Mouse (Mus musculus): Measurements from ENCODE around the gene Lhfpl3. TPM values are rescaled to one million over a fixed set of nuclear protein-coding genes. Genes with fewer than 3 reads are reported as not detected.
A peak's percentile ranks its signal among the peaks of the same experiment; 100 is the strongest.

Gene Lhfpl3
- polyA plus RNA-seq, 1 experiment: 0.49 TPM

GRCm38 (mm10) chr5:23189633-23190032, 443.8 kb downstream of the Lhfpl3 start:
- H3K4me3 ChIP-seq (ENCODE audit: insufficient read depth, low read length): no peak overlapping the region
- no peak overlapping the region for H3K27ac ChIP-seq (ENCODE audit: insufficient read depth, low read length)
- TF ChIP-seq POLR2A (IDR thresholded peaks at IDR 0.05; ENCODE audit: low read depth, low read length) (no peak), CTCF (IDR thresholded peaks at IDR 0.05; ENCODE audit: borderline replicate concordance, insufficient read depth, low read length) (no peak)
- H3K4me1 ChIP-seq (ENCODE audit: control insufficient read depth, insufficient read depth, low read length): no peaks in the 10 kb centered on the region

DNA sequence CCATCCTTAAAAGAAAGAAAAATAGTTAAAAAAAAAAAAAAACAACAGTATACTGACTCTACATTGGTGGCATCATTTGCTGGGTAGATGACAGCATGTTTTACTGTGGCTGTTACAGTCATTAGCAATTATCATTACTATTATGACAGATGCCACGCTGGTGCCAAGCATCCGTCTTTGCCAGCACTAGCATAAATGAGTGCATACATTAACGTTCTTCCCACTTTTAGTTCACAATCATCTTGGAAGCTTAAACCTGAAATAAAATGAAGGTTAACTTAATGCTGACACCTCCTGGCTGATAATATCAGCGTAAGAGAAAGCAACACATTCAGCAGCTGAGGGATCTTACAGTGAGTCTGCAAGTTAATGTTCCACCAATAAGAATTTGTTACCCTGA, 451.0 kb downstream of the Lhfpl3 start:
- Histone ChIP-seq H3K27ac (ENCODE audit: insufficient read depth, low read length) (no peak overlapping the region), H3K4me1 (ENCODE audit: control insufficient read depth, insufficient read depth, low read length) (no peaks in the 10 kb centered on the region), H3K4me3 (ENCODE audit: insufficient read depth, low read length) (no peak overlapping the region)
- TF ChIP-seq POLR2A (IDR thresholded peaks at IDR 0.05; ENCODE audit: low read depth, low read length) (no peak), CTCF (IDR thresholded peaks at IDR 0.05; ENCODE audit: borderline replicate concordance, insufficient read depth, low read length) (no peak)

GRCm38 (mm10) chr5:23213086-23213485, 467.2 kb downstream of the Lhfpl3 start:
- Histone ChIP-seq H3K4me3 (ENCODE audit: insufficient read depth, low read length) (no peak overlapping the region), H3K27ac (ENCODE audit: insufficient read depth, low read length) (no peak overlapping the region), H3K4me1 (ENCODE audit: control insufficient read depth, insufficient read depth, low read length) (no peaks in the 10 kb centered on the region)
- TF ChIP-seq CTCF (IDR thresholded peaks at IDR 0.05; ENCODE audit: borderline replicate concordance, insufficient read depth, low read length) (no peak), POLR2A (IDR thresholded peaks at IDR 0.05; ENCODE audit: low read depth, low read length) (no peak)

DNA sequence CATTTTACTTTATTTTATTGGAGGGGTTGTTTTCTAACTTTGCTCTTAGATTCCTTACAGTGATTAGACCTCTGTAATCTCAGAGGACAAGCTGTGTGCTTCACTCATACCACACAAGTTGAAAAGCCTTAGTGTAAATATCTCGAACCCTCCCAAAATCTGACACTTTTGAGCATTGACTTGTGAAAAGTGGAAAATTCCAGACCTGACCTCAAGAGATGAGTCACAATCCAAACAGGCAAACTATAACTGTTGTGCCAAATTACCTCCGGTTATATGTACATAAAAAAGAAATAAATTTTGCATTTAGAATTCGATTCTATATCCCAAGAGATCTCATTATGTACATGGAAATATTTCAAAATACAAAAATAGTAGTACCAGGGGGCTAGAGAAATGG, 468.8 kb downstream of the Lhfpl3 start:
- TF ChIP-seq POLR2A (IDR thresholded peaks at IDR 0.05; ENCODE audit: low read depth, low read length) (no peak), CTCF (IDR thresholded peaks at IDR 0.05; ENCODE audit: borderline replicate concordance, insufficient read depth, low read length) (no peak)
- H3K27ac ChIP-seq (ENCODE audit: insufficient read depth, low read length): no peak overlapping the region
- H3K4me3 ChIP-seq (ENCODE audit: insufficient read depth, low read length): no peak overlapping the region
- no peaks in the 10 kb centered on the region for H3K4me1 ChIP-seq (ENCODE audit: control insufficient read depth, insufficient read depth, low read length)

DNA sequence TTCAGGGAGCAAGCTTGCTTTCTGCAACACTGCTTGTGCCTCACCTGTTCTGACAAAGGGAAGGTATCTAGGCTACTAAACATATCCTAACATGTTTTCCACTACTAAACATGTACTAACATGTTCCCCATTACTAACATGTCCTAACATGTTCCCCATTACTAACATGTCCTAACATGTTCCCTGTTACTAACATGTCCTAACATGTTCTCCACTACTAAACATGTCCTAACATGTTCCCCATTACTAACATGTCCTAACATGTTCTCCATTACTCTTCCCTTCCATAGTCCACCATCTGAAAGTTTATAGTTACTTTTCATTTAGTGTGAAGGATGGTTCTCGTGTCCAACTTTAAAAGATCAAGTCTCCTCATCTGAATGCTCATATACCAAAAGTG, 473.8 kb downstream of the Lhfpl3 start:
- Histone ChIP-seq H3K4me1 (ENCODE audit: control insufficient read depth, insufficient read depth, low read length) (no peaks in the 10 kb centered on the region), H3K27ac (ENCODE audit: insufficient read depth, low read length) (no peak overlapping the region), H3K4me3 (ENCODE audit: insufficient read depth, low read length) (no peak overlapping the region)
- TF ChIP-seq CTCF (IDR thresholded peaks at IDR 0.05; ENCODE audit: borderline replicate concordance, insufficient read depth, low read length): no peak
- no peak for TF ChIP-seq POLR2A (IDR thresholded peaks at IDR 0.05; ENCODE audit: low read depth, low read length)

DNA sequence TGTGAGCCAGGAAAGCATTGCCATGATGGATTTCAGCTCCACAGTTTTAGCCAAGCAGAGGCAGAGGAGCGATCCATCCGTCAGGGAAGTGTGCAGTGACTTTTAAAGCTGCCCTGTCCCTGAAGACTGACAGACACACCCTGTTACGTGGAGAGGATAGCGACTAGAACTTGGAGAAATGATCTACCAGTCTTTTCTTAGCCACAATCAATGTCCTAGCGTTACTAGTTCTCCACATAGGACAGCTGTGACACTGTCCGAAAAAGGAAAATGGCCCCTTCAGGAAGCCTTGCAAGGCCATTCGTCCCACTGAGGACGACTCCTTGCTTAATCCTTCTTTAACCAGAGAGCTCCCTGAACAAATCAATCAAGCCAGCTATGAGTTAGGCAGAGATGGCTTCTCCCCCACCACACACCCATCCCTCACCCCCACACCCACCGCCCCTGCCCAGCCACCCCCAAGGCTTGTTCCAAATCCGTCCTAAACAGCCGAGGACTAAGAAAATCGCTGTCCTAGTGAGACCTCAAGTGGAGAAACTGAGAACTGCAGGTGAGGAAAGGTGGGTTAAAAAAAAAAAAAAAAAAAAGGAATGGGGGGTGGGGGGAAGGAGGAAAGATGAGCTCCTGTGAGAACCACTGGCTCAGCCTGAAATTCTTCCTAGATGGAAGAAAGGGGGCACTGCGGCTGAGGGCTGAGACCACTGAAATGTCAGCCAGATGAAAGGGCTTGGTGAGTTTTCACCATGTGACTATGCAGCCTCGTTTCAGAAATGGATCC, 479.1 kb downstream of the Lhfpl3 start:
- TF ChIP-seq POLR2A (IDR thresholded peaks at IDR 0.05; ENCODE audit: low read depth, low read length) (no peak), CTCF (IDR thresholded peaks at IDR 0.05; ENCODE audit: borderline replicate concordance, insufficient read depth, low read length) (no peak)
- H3K27ac ChIP-seq (ENCODE audit: insufficient read depth, low read length): no peak overlapping the region
- no peaks in the 10 kb centered on the region; the same call in 1 of the 2 replicates for H3K4me1 ChIP-seq (ENCODE audit: control insufficient read depth, insufficient read depth, low read length)
- 0 out of 2 replicates have a peak overlapping the region, but pooled peaks have one; percentile 17 for H3K4me3 ChIP-seq (ENCODE audit: insufficient read depth, low read length)

GRCm38 (mm10) chr5:23225621-23226020, 479.8 kb downstream of the Lhfpl3 start:
- TF ChIP-seq CTCF (IDR thresholded peaks at IDR 0.05; ENCODE audit: borderline replicate concordance, insufficient read depth, low read length) (no peak), POLR2A (IDR thresholded peaks at IDR 0.05; ENCODE audit: low read depth, low read length) (no peak)
- no peak overlapping the region for H3K27ac ChIP-seq (ENCODE audit: insufficient read depth, low read length)
- no peaks in the 10 kb centered on the region; the same call in 1 of the 2 replicates for H3K4me1 ChIP-seq (ENCODE audit: control insufficient read depth, insufficient read depth, low read length)
- no peak overlapping the region for H3K4me3 ChIP-seq (ENCODE audit: insufficient read depth, low read length)

DNA sequence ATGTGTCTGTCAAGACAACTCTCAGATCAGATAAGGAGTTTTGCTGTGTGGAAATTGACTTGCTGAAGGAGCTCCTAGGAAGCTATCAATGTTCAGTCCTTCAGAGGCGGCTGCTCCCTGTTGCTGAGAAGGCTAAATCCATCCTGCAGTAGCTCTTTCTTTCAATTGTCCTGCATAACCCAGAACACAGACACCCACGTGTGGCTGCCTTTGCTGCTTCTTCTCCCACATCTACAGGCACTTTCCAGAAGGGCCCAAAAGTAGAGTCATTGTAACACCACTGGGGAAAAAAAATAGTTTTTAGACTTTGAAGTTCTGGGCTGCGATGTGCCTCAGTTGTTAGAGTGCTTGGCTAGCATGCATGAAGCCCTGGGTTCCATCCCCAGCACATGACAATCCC, 480.9 kb downstream of the Lhfpl3 start:
- Histone ChIP-seq H3K4me1 (ENCODE audit: control insufficient read depth, insufficient read depth, low read length) (no peaks in the 10 kb centered on the region; the same call in 1 of the 2 replicates), H3K27ac (ENCODE audit: insufficient read depth, low read length) (no peak overlapping the region), H3K4me3 (ENCODE audit: insufficient read depth, low read length) (no peak overlapping the region)
- TF ChIP-seq CTCF (IDR thresholded peaks at IDR 0.05; ENCODE audit: borderline replicate concordance, insufficient read depth, low read length) (no peak), POLR2A (IDR thresholded peaks at IDR 0.05; ENCODE audit: low read depth, low read length) (no peak)

DNA sequence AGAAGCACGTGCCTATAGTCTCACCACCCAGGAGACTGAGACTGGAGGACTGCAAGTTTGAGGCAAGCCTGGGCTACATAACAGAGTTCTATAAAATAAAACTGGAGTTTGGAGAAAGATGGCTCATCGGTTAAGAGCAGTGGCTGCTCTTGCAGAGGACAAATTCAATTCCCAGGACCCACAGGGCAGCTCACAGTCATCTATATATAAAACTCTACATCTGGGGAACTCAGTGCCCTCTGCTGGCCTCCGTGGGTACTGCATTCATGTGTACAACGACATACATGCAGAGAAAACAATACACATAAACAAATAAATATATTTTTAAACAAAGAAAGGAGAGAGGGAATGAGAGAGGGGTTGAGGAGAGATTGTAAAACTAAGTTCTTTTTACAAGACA, 501.1 kb downstream of the Lhfpl3 start:
- TF ChIP-seq POLR2A (IDR thresholded peaks at IDR 0.05; ENCODE audit: low read depth, low read length) (no peak), CTCF (IDR thresholded peaks at IDR 0.05; ENCODE audit: borderline replicate concordance, insufficient read depth, low read length) (peak; percentile 12; the same call in 1 of the 2 replicates)
- Histone ChIP-seq H3K4me3 (ENCODE audit: insufficient read depth, low read length) (no peak overlapping the region), H3K27ac (ENCODE audit: insufficient read depth, low read length) (no peak overlapping the region), H3K4me1 (ENCODE audit: control insufficient read depth, insufficient read depth, low read length) (0 out of 2 replicates have a peak, but pooled peaks cover 2% of the 10 kb centered on the region)

DNA sequence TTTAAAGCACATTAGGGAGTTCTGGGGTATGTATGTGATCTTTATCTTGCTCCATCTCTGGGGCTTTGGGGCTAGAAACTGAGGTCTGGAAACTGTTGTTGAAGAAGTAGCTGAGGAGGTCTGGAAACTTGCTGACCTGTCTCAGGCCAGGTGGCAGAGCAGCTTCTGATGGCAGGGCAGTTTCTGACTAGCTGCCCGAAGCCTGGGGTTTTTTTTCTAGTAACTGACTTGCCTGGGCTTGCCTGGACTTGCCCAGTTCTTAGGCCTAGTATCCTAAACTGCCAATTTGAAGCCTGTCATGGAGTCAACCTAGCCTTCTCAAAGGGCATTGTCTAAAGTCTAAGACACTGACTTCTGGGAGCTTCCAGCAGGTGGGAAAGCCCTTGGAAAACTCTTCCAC, 501.9 kb downstream of the Lhfpl3 start:
- 0 out of 2 replicates have a peak, but pooled peaks cover 2% of the 10 kb centered on the region for H3K4me1 ChIP-seq (ENCODE audit: control insufficient read depth, insufficient read depth, low read length)
- no peak overlapping the region for H3K27ac ChIP-seq (ENCODE audit: insufficient read depth, low read length)
- TF ChIP-seq CTCF (IDR thresholded peaks at IDR 0.05; ENCODE audit: borderline replicate concordance, insufficient read depth, low read length) (no peak), POLR2A (IDR thresholded peaks at IDR 0.05; ENCODE audit: low read depth, low read length) (no peak)
- no peak overlapping the region for H3K4me3 ChIP-seq (ENCODE audit: insufficient read depth, low read length)

Data from embryonic fibroblast, embryonic 13.5 days (primary cell).